Mouse (Mus musculus): ENCODE data around the gene Mphosph9.
A peak's percentile ranks its signal among the peaks of the same experiment; 100 is the strongest.
"Not testable (repeated sequence)": the region's sequence is repeated elsewhere in the genome, so short reads cannot be mapped to it uniquely, and the experiment has no call there.

Gene Mphosph9

DNA sequence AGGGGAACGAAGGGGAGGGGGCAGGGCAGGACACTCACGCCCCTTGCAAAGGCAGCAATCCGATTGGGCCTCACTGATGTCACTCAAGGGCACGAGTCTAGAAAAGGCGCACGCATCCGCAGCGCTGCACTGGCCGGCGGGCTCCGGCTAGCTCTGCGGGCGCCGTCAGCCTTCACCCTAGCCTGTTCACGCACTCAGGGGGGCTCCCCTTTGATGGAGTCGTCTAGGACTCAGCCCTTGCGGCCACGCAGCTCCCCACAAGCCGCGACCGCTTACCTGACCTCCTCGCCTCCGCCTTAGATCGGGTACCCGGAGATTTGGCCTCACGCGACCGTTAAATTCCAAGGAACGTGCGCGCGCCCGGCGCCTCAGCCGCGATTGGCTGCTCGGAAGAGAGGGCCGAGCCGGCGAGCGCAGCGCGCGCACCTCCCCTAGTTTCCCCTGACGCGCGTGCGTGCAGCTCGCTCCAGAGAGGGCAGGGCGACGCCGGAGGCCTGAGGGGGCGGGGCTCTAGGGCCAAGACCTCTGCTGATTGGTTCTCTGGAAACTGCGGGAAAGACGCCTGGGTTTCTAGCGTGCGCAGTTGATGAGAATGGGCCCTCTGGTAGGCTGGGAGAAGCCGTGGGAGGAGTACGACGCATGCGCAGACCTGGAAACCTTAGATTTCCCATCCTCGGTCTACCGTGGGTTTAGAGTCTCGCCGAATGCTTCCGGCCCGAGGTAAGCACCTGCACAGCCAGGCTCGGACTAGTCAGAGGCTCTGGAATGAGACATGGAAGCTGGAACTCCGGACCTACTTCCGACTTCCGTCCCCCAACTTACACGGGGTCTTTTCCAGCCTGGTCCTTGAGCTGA, at the start of gene Mphosph9, which contains the start of gene 2810006K23Rik:
Mphosph9 (minus strand) TSS at position 463 of the 855 bp plus-strand sequence.
2810006K23Rik (plus strand) TSS at position 580 of the 855 bp plus-strand sequence.
- peak; percentile 99 for DNase-seq (ENCODE audit: low spot score in 2 of 2)

DNA sequence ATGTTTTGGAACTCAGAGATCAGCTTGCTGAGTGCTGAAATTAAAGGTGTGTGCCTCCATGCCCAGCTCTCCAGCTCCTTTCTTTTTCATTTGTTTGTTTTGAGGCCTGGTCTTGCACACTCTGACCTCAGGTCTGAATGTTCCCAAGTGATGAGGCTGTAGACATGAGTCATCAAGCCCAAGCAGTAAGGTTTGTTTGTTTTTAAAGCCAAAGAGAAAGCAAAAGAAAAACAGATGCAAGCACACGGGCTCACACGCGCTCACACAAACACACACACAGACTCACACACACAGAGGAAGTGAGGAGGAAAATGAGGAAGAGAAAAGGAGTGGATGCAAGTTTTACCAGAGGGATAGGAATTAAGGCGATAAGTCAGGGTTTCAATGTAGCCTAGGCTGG, 49.4 kb upstream of the Mphosph9 start:
- DNase-seq (ENCODE audit: low spot score in 2 of 2): no peak

DNA sequence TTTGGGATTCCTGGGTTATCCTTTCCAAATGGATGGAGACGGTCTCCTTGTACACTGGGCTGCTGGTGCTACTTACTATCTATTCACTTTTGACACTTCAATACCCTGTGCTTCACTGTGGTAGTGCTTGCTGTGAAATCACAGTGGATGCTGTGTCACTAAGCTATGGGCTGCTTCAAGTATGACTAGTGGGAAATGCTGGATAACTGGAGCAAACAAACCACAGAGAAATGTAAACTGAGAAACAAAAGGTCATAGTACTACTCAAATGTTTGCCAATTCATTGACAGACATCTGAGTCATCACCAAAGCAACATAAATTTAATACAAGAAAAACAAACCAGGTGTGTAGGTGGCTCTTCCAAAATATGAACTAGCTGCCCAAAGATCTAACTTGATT, 48.6 kb upstream of the Mphosph9 start:
- DNase-seq (ENCODE audit: low spot score in 2 of 2): no peak

- no peak for DNase-seq (ENCODE audit: low spot score in 2 of 2)
Measured at GRCm38 (mm10) chr5:124374298-124374697, 46.5 kb upstream of the Mphosph9 start.

DNA sequence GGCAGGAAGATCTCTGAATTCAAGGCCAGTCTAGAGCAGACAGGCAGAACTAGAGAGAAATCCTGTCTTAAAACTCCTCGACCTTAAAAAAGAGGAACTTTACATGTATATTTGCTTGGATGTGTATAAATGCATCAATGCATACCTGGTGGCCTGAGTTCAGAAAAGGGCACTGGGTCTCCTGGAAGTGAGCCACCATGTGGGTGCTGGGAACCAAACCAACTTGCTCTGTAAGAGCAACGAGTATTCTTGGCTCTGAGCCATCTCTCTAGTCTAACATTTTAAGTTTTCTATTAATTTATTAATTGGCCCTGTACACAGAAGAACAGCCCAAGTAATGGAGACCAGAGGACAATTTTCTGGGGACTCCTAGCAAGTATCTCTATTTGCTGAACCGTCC, 38.9 kb upstream of the Mphosph9 start:
- DNase-seq (ENCODE audit: low spot score in 2 of 2): no peak

DNA sequence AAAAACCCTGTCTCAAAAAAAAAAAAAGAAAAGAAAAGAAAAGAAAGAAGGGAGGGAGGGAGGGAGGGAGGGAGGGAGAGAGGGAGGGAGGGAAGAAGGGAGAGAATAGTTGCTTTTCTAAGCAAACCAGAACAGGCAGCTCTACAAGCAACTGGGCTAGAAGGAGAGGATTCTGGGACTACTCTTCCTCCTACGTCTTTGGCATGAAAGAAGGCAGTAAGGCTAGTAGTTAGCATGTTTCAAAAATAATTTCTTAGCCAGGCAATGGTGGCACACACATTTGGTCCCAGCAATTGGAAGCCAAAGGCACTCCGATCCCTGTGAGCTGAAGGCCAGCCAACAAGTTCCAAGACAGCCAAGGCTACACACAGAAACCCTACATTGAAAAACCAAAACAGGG, 38.0 kb upstream of the Mphosph9 start:
- no peak for DNase-seq (ENCODE audit: low spot score in 2 of 2)

DNA sequence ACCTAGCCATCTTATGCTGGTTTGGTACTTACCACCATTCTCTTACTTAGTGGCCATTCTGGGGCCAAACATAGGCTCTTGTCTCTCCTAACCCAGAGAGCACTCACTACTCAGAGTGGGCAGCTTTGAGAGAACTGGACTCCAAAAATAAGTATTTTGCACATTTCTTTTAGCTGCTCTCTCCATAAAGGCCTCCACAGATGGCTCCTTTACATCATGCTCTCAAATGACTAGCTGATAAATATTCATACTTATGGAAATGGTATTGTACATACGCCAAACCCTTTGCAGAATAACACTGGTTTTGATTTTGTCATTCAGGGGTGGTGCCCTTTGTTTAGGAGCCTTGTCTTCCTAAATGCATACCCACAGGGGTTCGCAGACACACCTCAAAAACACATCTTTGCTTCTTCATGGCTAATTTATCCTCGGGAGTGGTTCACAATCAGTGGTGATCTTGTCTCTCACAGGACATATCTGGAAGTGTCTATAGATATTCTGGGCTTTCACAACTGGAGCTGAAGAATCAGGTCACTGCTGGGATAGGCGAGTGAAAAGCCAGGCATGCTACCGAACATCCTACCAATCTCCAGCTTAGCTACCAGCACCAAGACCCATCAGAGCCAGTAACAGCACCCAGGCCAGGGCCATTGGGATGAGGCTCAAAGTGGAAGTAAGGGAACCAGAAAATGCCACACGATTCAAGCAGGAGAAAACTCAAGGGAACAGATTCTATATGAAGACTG, 36.6 kb upstream of the Mphosph9 start:
- DNase-seq (ENCODE audit: low spot score in 2 of 2): no peak

DNA sequence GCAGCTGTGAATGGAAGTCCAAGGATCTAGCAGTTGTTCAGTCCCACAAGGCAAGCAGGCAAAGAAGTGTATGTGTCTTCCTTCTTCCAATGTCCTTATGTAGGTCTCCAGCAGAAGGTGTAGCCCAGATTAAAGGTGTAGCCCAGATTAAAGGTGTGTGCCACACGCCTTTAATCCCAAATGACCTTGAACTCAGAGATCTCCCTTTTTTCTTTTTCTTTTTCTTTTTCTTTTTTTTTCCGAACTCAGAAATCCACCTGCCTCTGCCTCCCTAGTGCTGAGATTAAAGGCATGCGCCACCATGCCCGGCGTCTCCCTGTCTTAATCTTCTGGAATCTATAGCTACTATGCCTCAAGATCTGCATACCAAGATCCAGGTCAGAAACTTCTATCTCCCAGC, 35.2 kb upstream of the Mphosph9 start, which contains the start of gene Cdk2ap1:
Cdk2ap1 (minus strand) TSS at position 101 of the 400 bp plus-strand sequence.
- not testable (repeated sequence) for DNase-seq (ENCODE audit: low spot score in 2 of 2)

GRCm38 (mm10) chr5:124359641-124360040, 31.9 kb upstream of the Mphosph9 start:
- DNase-seq (ENCODE audit: low spot score in 2 of 2): no peak

GRCm38 (mm10) chr5:124356695-124357094, 28.9 kb upstream of the Mphosph9 start:
- no peak for DNase-seq (ENCODE audit: low spot score in 2 of 2)

DNA sequence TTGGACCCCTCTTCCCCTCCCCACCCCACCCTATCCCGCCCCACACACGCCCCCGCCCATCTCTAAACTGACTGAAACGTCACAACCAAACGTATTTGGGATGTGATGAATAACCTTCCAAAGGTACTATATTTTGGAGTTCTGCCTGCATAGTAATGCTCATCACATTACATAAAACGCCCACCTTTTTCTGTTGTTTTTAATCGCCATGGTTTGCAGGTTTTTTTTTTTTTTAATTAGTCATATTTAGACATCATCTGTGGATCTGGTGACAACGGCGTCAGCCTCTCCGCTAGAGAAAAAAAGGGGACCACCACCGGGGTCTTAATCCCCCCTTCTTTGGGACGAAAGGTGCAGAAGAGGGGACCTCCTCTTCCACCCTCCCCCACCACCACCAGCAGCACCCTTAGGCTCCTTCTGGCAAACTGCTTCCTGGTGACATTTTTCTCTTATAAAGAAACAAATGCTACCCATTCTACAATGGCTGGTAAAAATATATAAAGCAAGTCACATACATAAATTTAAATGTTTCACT, 27.7 kb upstream of the Mphosph9 start:
- no peak for DNase-seq (ENCODE audit: low spot score in 2 of 2)

- DNase-seq (ENCODE audit: low spot score in 2 of 2): peak; percentile 48 to 49
Measured at GRCm38 (mm10) chr5:124354574-124355424, 27.0 kb upstream of the Mphosph9 start.

- peak; percentile 74 to 77 for DNase-seq (ENCODE audit: low spot score in 2 of 2)
Measured at GRCm38 (mm10) chr5:124353726-124354547, 26.2 kb upstream of the Mphosph9 start.

GRCm38 (mm10) chr5:124353011-124353725, 25.4 kb upstream of the Mphosph9 start:
- peak; percentile 62 to 71 for DNase-seq (ENCODE audit: low spot score in 2 of 2)

GRCm38 (mm10) chr5:124352141-124352920, 24.6 kb upstream of the Mphosph9 start:
- peak; percentile 44 to 66 for DNase-seq (ENCODE audit: low spot score in 2 of 2)

- DNase-seq (ENCODE audit: low spot score in 2 of 2): peak in 1 of 2 experiments; percentile 17
Measured at GRCm38 (mm10) chr5:124351604-124352003, 23.8 kb upstream of the Mphosph9 start.

GRCm38 (mm10) chr5:124351111-124351560, 23.4 kb upstream of the Mphosph9 start:
- peak in 1 of 2 experiments; percentile 46 for DNase-seq (ENCODE audit: low spot score in 2 of 2)

DNA sequence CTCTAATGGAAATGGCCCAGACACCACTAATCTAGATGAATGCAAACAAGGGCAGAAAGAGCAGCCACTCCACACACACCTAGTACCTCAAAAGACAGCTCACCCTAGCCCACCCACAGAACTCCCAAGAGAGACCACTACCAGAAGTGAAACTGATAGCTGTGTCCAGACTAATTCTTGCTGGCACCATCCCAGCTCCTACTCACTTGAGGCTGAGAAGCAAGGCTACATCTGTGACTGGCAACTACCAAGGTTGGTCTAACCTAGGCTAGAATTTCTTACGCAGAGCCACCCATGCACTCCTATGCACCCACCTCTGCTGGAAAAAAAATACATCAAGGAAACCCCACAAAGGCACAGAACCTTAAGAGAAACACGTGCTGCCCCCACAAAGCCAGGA, 22.6 kb upstream of the Mphosph9 start:
- no peak for DNase-seq (ENCODE audit: low spot score in 2 of 2)

GRCm38 (mm10) chr5:124349196-124349595, 21.4 kb upstream of the Mphosph9 start:
- DNase-seq (ENCODE audit: low spot score in 2 of 2): no peak
